Mouse (Mus musculus) left cerebral cortex, postnatal 10 days (tissue): ENCODE measurements around the gene Rfc2. TPM values are rescaled to one million over a fixed set of nuclear protein-coding genes. Genes with fewer than 3 reads are reported as not detected.
A peak's percentile ranks its signal among the peaks of the same experiment; 100 is the strongest.

Source experiments
- DNase-seq, 2 experiments: peaks; one replicate each; pipeline ENCODE4 v3.0.0; 2021 to 2022; ENCODE audit warnings: low spot score in 2 of 2, mixed read lengths in 1 of 2; ENCODE audit errors: extremely low spot score in 1 of 2
- intact Hi-C: fragments of 180-260 bp; cut with DNase I; formaldehyde crosslinking; loops from one replicate; pipeline ENCODE4 v1.15.1; 2025
- total RNA-seq, 2 experiments: library from RNA; stranded (reverse); gene quantifications; 2 replicates each; pipeline ENCODE4 v1.2.3; 2021

The Rfc2 gene
- total RNA-seq, 2 experiments from 2014 or later = 78.3 to 80.8 TPM

DNA sequence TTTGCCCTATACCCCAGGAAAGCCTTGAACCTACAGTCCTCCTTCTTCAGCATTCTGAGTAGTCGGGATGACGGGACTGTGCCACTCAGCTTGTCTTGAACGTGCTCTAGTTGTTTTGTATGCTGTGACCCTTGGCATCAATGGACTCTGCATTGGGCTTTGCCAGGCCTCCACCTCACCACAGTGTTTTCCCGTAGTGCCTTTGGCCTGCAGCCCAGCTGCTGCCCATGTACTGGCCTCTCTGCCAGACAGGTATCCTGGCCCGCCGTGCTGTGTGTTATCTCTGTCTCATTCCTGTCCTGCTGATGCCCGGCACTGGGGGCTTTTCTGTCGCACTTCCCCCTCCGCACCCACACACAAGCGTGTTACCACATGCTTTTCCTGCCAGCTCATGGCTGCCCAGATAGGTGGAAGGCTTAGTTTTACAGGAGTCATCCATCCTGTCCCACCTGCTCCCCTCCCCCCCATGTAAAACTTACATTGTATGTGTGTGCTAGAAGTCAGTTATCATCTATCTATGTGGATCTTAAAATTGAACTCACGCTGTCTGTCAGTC lies 10.9 kb downstream of the Rfc2 start:
- intact Hi-C loops = no loop called here
- DNase-seq = no peak

DNA sequence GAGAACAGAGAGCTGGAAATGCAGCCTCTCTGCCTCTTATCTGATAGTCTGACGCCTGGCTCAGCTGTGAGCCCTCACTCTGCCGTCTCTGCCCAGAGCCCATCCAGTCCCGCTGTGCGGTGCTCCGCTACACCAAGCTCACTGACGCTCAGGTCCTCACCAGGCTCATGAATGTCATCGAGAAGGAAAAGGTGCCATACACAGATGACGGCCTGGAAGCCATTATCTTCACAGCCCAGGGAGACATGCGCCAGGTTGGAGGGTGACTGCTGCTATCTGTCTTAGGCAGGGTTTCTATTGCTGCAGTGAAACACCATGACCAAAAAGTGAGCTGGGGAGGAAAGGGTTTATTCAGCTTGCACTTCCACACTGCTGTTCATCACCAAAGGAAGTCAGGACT lies 11.9 kb downstream of the Rfc2 start:
- intact Hi-C loops = no loop called here
- no peak for DNase-seq

DNA sequence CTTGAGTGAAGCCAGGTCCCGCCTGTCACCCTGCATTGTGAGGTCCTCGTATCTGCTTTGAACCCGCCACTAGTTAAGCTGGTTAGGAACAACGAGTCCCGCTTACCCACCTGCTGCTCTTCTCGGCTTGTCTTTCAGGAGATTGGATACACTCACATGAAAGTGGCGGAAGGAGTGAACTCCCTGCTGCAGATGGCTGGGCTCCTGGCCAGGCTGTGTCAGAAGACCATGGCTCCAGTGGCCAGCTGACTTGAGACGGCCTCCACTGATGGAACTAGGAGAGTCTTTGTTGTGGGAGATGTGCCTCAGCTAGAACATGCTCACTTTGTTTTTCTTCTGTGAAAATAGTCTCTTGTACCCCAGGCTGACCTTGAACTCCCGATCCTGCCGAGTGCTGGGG lies 16.5 kb downstream of the Rfc2 start:
- peak in 1 of 2 experiments; percentile 63 for DNase-seq
- intact Hi-C loops = no loop called here

DNA sequence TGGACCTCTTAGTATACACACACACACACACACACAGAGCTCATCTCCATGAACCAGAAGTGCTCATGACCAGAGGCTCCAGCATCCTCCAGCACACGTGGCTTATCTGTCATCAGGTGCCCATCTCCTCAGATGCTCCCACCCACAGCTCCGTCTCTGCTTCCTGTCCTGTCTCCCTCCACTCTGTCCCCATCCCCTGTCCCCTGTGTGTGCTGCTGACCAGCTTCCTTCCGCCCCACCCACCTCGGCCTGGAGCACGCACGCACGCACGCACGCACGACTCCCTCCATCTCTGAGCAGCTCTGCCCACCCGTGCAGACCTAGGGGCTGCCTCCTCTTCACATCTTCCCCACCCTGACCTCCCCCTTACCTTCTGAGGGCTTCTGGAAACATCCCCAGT lies 23.2 kb downstream of the Rfc2 start:
- no peak for DNase-seq
- intact Hi-C loops = no loop called here

GRCm38 (mm10) chr5:134606314-134606713 lies 25.1 kb downstream of the Rfc2 start:
- intact Hi-C loops = no loop called here

GRCm38 (mm10) chr5:134607121-134607520 lies 26.0 kb downstream of the Rfc2 start:
- no peak for DNase-seq
- intact Hi-C loops = no loop called here

More at GRCm38 (mm10) chr5:134606314-134606713, 25.1 kb downstream of the Rfc2 start:
- DNase-seq = no peak

- DNase-seq = no peak
- intact Hi-C loops = no loop called here
Observed at GRCm38 (mm10) chr5:134609916-134610643, 28.9 kb downstream of the Rfc2 start.

DNA sequence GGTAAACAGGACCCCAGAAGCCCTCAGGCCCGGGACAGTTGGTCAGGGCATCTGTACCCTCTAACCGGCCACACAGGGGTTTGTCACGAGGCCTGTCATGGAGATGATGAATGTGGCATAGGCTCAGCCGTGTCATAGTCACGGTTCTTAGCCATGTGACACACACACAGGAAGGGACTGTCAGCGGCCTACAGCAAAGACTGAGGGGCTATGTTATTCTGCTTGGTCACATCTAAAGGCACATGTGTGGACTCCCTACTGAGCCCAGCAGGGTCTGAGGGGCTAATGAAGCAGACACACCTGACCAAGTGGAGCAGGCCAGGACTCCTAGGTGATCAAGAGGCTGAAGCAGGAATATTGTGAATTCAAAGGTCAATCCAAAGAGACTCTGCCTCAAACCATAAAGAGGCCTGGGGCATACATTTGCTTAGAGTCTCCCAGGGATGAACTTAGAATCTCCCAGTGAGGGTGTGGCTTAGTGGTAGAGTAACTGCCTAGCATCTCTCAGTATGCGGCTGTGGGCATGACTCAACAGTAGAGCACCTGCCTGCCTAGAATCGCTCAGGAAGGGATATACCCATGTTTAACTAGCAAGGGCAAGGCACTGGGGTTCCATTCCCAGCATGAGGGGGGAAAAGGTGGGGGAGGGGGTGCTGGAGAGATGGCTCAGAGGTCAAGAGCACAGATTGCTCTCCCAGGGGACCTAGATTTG lies 30.8 kb downstream of the Rfc2 start:
- intact Hi-C loops = no loop called here
- no peak for DNase-seq

DNA sequence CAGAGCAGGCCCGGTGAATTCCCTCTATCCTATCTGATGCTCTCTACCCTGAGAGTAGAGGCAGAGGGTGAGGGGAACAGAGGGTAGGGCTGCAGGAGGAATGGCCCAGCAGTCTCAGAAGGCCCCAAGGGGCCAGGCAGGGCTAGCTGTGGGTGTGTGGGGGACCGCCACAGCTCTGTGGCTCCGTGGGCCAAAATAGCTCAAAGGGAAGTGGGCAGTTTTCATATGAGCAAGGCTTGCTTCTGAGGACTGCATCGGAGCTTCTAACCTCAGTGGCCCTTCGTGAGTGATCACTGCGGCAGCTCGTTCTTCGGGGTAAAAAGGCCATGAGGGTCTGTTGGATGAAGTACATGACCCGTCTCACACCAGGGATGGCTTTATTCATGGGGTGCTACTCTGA lies 32.6 kb downstream of the Rfc2 start:
- DNase-seq = no peak
- intact Hi-C loops = no loop called here

DNA sequence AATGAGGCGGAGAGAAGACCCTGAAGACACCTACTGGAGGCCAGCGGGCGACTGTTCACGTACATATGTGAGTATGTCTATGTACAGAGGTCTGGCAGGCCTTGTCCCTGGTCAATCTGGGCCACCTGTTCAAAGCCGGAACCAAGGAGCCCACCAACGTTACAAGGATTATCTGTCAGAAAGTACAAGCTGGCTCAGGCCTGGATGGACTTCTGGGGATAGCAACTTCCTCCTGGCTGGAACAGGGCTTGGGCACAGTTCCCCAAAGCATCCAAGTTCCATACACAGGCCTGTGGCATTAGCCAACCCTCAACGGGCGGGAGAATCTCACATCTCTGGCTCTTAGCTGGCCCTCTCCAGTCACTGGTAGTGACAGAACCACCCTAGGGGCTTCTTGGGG lies 33.1 kb downstream of the Rfc2 start:
- intact Hi-C loops = no loop called here
- no peak for DNase-seq

DNA sequence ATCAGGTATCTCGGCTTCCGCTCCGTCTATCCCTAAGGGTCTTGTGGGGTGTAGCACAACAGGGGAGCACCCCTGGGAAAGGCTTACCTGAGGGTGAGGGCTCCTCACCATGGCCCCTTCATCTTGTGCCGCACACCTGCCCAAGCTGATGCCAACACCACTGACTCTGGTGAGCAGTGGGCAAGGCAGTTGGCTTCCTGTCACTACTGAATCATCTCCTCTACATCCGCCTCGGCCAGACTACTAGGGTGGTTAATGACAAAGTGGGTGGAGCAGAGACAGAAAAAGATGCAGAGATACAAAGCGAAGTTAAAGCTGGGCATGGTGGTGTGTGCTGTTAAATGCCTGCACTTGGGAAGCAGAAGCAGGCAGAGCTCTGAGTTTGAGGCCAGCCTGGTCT lies 33.6 kb downstream of the Rfc2 start, which contains the start of gene Lat2:
Gene Lat2 (minus strand): TSS at position 224 of the 400 bp plus-strand sequence.
- no peak for DNase-seq
- intact Hi-C loops = no loop called here

GRCm38 (mm10) chr5:134615380-134615779 lies 34.2 kb downstream of the Rfc2 start:
- DNase-seq = no peak
- intact Hi-C loops = no loop called here

- DNase-seq = no peak
Observed at GRCm38 (mm10) chr5:134615780-134616179, 34.6 kb downstream of the Rfc2 start.

DNA sequence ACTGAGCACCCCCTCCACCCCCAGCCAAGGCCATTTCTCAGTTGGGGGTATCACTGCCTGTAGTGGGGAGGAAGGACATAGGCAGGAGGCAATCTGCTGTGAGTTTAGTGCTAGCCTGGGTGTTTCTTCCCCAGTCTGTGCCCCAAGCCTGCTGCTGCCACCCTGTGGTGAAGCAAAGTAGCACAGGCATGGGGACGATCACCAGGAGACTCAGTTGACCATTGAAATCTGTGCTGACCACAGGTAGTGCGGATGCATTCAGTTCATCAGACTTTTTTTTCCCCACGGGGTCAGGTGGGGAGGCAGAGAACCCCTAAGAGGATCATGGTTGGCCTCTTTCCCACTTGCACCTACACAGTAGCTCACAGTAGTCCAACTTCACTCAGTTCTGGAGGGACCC lies 35.9 kb downstream of the Rfc2 start:
- intact Hi-C loops = no loop called here
- peak in 1 of 2 experiments; percentile 73 for DNase-seq

More at GRCm38 (mm10) chr5:134615780-134616179, 34.6 kb downstream of the Rfc2 start:
- intact Hi-C loops = no loop called here

DNA sequence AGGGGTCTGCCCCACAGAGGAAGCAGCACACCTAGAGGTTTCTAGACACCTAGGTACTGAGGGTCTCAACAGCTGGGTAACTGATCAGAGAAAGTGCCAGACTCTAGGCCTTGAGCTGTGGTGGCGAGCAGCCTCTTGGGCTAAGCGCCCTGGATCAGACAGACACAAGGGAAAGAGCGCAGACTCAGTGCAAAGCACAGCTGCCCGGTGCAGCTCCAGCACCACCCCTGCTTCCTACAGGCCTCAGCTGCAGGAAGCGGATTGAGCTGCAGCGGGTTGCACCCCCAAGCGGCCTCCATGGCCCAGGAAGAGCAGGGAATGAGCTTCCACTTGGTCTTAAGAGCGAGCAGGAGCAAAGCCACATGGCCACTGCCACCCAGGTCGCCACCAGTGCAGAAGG lies 39.3 kb downstream of the Rfc2 start:
- intact Hi-C loops = no loop called here
- no peak for DNase-seq

- peak in 1 of 2 experiments; percentile 22 for DNase-seq
- intact Hi-C loops = no loop called here
Observed at GRCm38 (mm10) chr5:134621099-134621640, 40.0 kb downstream of the Rfc2 start.

- intact Hi-C loops = no loop called here
- DNase-seq = peak in 1 of 2 experiments; percentile 47
Observed at GRCm38 (mm10) chr5:134622069-134622468, 40.9 kb downstream of the Rfc2 start.

DNA sequence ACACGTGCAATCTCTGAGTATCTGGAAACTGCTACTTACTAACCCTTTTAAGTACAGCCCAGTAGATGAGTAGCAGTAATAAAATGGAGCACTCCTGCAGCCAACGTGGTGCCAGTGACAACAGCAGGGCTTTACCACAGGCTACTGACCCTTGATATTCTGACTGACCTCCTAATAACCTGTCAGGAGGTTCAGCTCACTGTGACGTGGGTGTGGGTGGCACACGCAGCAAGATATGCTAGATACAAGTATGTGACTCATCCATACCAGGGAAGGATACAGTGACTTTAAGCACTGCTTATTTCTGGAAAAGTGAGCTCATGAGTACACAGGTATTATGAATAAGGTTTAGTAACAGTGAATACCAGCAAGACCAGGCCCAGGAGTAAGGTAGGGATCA lies 48.3 kb downstream of the Rfc2 start:
- no peak for DNase-seq
- intact Hi-C loops = no loop called here

DNA sequence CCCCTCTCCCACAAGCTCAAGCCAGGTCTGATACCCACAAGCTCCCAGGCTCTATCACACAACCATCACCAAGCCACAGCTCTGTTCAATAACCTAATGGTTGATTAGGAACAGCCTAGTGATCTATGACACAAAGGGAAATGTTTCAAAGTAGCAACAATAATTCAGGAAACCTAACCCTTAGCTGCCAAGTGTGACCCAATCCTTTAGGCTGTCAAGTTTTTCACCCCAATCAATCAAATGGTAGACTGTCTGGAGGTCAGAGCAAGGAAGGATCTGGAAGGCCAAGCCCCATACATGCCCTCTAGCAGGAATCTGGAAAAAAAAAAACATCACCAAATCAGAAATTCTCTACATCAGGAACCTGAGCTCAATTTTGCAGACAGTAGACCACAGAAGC lies 49.7 kb downstream of the Rfc2 start:
- no peak for DNase-seq
- intact Hi-C loops = no loop called here

DNA sequence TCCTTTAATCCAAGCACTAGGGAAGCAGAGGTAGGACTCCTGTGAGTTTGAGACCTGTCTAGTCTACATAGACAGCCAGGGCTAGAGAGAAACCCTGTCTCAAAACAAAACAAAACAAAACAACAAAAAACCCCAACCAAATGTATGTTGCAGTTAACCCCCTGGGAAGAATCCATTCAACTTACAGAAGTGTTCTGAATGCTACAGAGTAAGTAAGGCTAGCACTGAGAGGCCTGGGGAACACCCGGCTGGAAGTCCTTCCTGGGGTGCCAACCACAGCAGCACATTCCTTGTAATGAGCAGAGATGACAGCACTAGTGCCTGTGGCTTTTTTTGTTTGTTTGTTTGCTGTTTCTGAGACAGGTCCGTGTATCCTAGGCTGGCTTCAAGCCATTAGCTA lies 51.7 kb downstream of the Rfc2 start:
- no peak for DNase-seq
- intact Hi-C loops = no loop called here
